10 mouse cellular contexts compared by ENCODE assay signal in genomic region chr19:19343702-19344425, GRCm38 (mm10).
DNase-seq lines count a peak whose midpoint lies in the region; ATAC-seq and TF ChIP-seq lines count a peak whose summit lies in the region.
"Had no signal": no experiment of that assay in that cellular context is flagged by ENCODE, and none has a peak within 500 bp of the region (broad histone marks: within the 10 kb centered on the region; RNA-seq: fewer than 3 reads in every experiment).

No protein-coding gene starts in this region.

- H3K9ac ChIP-seq in lung, postnatal 0 days (replicated peaks; ENCODE audit: low read depth): no peak overlapping the region
- H3K9ac ChIP-seq: heart, embryonic 13.5 days had no signal

- no peak for TF ChIP-seq CTCF in lung, postnatal 0 days (IDR thresholded peaks at IDR 0.05)

- no peak overlapping the region for H3K4me3 ChIP-seq in lung, postnatal 0 days (ENCODE audit: low read depth, low read length)
- H3K4me3 ChIP-seq in heart, embryonic 10.5 days: no peak overlapping the region
- H3K4me3 ChIP-seq: heart, embryonic 13.5 days had no signal

- DNase-seq in cerebellum, adult 18-20 months: peak; percentile 4 to 5
- no peak for DNase-seq in cerebellum, adult 9-10 months
- peak; percentile 13 for DNase-seq in lung, postnatal 0 days (ENCODE audit: low spot score)
- no peak for DNase-seq in lung, postnatal 14 days
- peak; percentile 29 to 37 for DNase-seq in layer of hippocampus, postnatal 36 days
- peak; percentile 59 for DNase-seq in right cerebral cortex, postnatal 14 days
- DNase-seq in heart, embryonic 10.5 days (ENCODE audit: low spot score): no peak
- no peak for DNase-seq in heart, postnatal 36 days

- H3K36me3 ChIP-seq in lung, postnatal 0 days (ENCODE audit: insufficient read depth, low read length): no peaks in the 10 kb centered on the region
- no peaks in the 10 kb centered on the region for H3K36me3 ChIP-seq in heart, embryonic 10.5 days
- H3K36me3 ChIP-seq: heart, embryonic 13.5 days had no signal

- intact Hi-C loops in heart, postnatal 36 days (cut with DNase I): no loop called here

- H3K9me3 ChIP-seq in lung, postnatal 0 days (ENCODE audit: low read length): no peaks in the 10 kb centered on the region
- H3K9me3 ChIP-seq in heart, embryonic 10.5 days: no peaks in the 10 kb centered on the region
- H3K9me3 ChIP-seq: heart, embryonic 13.5 days had no signal

- H3K4me1 ChIP-seq in lung, postnatal 0 days (ENCODE audit: insufficient read depth, low read depth, low read length): no peaks in the 10 kb centered on the region
- H3K4me1 ChIP-seq in heart, embryonic 10.5 days: no peaks in the 10 kb centered on the region
- H3K4me1 ChIP-seq: heart, embryonic 13.5 days had no signal

- H3K4me2 ChIP-seq in lung, postnatal 0 days (replicated peaks; ENCODE audit: low read depth, low read length): no peak overlapping the region
- H3K4me2 ChIP-seq: heart, embryonic 13.5 days had no signal

- no peak for ATAC-seq in lung, postnatal 0 days

- no peaks in the 10 kb centered on the region for H3K27me3 ChIP-seq in lung, postnatal 0 days (replicated peaks; ENCODE audit: insufficient read depth, low read length)
- no peaks in the 10 kb centered on the region for H3K27me3 ChIP-seq in heart, embryonic 10.5 days (ENCODE audit: insufficient read depth, poor library complexity, severe bottlenecking)
- H3K27me3 ChIP-seq: heart, embryonic 13.5 days had no signal

- no peak for TF ChIP-seq EP300 in lung, postnatal 0 days (IDR thresholded peaks at IDR 0.05)

- no peak overlapping the region for H3K27ac ChIP-seq in lung, postnatal 0 days (ENCODE audit: low read length)
- no peak overlapping the region for H3K27ac ChIP-seq in heart, embryonic 10.5 days
- H3K27ac ChIP-seq: heart, embryonic 13.5 days; macrophage had no signal

- 43% methylated on average over 10 of the region's 10 CpGs for WGBS in lung, postnatal 0 days
- 76% methylated on average over 10 of the region's 10 CpGs for WGBS in heart, embryonic 10.5 days

Comparison
In these comparisons a context has a peak if more than half of its experiments do, and no peak if none do; other contexts are left out.
1. DNase-seq: peak in cerebellum, adult 18-20 months (2 of 2), lung, postnatal 0 days (single experiment), layer of hippocampus, postnatal 36 days (2 of 2) and right cerebral cortex, postnatal 14 days (single experiment); none in cerebellum, adult 9-10 months (single experiment), lung, postnatal 14 days (single experiment), heart, embryonic 10.5 days (single experiment) and heart, postnatal 36 days (0 of 2).